Mouse (Mus musculus) embryonic fibroblast, embryonic 13.5 days (primary cell): ENCODE measurements around the gene Cacna1d.

Experiments used
- CTCF ChIP-seq: IDR thresholded peaks from 2 replicates; pipeline ENCODE4 v1.5.1; 2011; ENCODE audit warnings: mild to moderate bottlenecking, control low read depth, low read length, moderate library complexity, borderline replicate concordance; ENCODE audit not compliant: insufficient read depth
- POLR2A ChIP-seq: IDR thresholded peaks from 2 replicates; pipeline ENCODE4 v1.6.1; 2011; ENCODE audit warnings: low read depth, mild to moderate bottlenecking, control low read depth, low read length, moderate library complexity

GRCm38 (mm10) chr14:30205821-30206220, 285.4 kb downstream of the Cacna1d start:
- no peak for TF ChIP-seq POLR2A
- no peak for TF ChIP-seq CTCF
